Mouse (Mus musculus) heart, embryonic 12.5 days (tissue): Measurements from ENCODE around the gene Zfp655. TPM values are rescaled to one million over a fixed set of nuclear protein-coding genes. Genes with fewer than 3 reads are reported as not detected.
"Not testable (repeated sequence)": the region's sequence is repeated elsewhere in the genome, so short reads cannot be mapped to it uniquely, and the experiment has no call there.

Experiments
- ATAC-seq: fragments of 200-750 bp; cut with Nextera tagmentation; 2 replicates; pipeline ENCODE4 v1.8.0; 2017; ENCODE audit warnings: moderate TSS enrichment, moderate library complexity; ENCODE audit not compliant: insufficient number of reproducible peaks, low FRiP score
- H3K27ac ChIP-seq: fragments of 300-500 bp; sonication (generic); 2 replicates; pipeline ENCODE4 v1.5.1; 2016; ENCODE audit warnings: mild to moderate bottlenecking, moderate library complexity; ENCODE audit not compliant: poor library complexity, severe bottlenecking
- H3K27me3 ChIP-seq: fragments of 300-500 bp; sonication (generic); replicated peaks from 2 replicates; pipeline ENCODE4 v1.6.1; 2016; ENCODE audit warnings: mild to moderate bottlenecking, moderate library complexity
- H3K36me3 ChIP-seq: fragments of 300-500 bp; sonication (generic); 2 replicates; pipeline ENCODE4 v1.6.1; 2016; ENCODE audit warnings: mild to moderate bottlenecking, moderate library complexity
- H3K4me1 ChIP-seq: fragments of 300-500 bp; sonication (generic); replicated peaks from 2 replicates; pipeline ENCODE4 v1.6.1; 2016; ENCODE audit warnings: mild to moderate bottlenecking
- H3K4me2 ChIP-seq: fragments of 300-500 bp; sonication (generic); 2 replicates; pipeline ENCODE4 v1.6.1; 2016; ENCODE audit warnings: mild to moderate bottlenecking, moderate library complexity
- H3K4me3 ChIP-seq: fragments of 300-500 bp; sonication (generic); 2 replicates; pipeline ENCODE4 v1.5.1; 2016; ENCODE audit warnings: mild to moderate bottlenecking
- H3K9ac ChIP-seq: fragments of 300-500 bp; sonication (generic); 2 replicates; pipeline ENCODE4 v1.6.1; 2016; ENCODE audit warnings: mild to moderate bottlenecking, moderate library complexity
- H3K9me3 ChIP-seq: fragments of 300-500 bp; sonication (generic); replicated peaks from 2 replicates; pipeline ENCODE4 v1.6.1; 2016; ENCODE audit warnings: mild to moderate bottlenecking, moderate library complexity
- WGBS: fragments of 180-500 bp; shearing (Covaris S2); methylation state at CpG from one replicate; pipeline ENCODE4 v1.1.7; 2016; 5-methylcytosine and 5-hydroxymethylcytosine counted together
- polyA plus RNA-seq: library from polyadenylated mRNA; unstranded; fragments of >200 nt; fragmentation: Nextera tagmentation; extraction: Ambion mirVana; gene quantifications from 2 replicates; pipeline ENCODE4 v1.2.1, GENCODE M21; 2016

Gene Zfp655
- polyA plus RNA-seq, 1 experiment from 2014 or later = 35.2 TPM

DNA sequence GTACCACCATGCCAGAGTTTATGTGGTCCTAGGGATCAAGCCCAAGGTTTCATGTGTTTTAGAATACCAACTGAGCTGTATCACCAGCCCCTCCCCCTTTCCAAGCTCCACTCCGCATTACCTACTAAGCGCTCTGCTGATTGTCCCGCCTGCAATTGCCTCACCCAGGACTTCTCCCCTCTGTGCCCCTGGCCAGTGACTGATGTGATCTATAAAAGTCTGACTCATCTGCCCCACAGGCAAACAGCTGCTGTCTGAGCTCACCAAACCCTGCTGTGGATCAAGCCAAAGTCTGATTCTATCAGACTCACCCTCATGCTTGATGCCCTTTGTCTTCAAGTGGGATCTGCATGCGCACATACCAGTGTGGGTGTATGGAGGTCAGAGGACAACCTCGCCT, 8.7 kb upstream of the Zfp655 start:
- no peak for ATAC-seq
- no peaks in the 10 kb centered on the region for H3K9me3 ChIP-seq
- H3K4me1 ChIP-seq = no peaks in the 10 kb centered on the region
- peaks cover 46% of the 10 kb centered on the region for H3K36me3 ChIP-seq
- WGBS = 76% methylated on average over 5 of the region's 5 CpGs
- no peaks in the 10 kb centered on the region for H3K27me3 ChIP-seq
- H3K4me3 ChIP-seq = no peak overlapping the region
- no peak overlapping the region for H3K4me2 ChIP-seq
- H3K27ac ChIP-seq = no peak overlapping the region
- no peak overlapping the region for H3K9ac ChIP-seq

DNA sequence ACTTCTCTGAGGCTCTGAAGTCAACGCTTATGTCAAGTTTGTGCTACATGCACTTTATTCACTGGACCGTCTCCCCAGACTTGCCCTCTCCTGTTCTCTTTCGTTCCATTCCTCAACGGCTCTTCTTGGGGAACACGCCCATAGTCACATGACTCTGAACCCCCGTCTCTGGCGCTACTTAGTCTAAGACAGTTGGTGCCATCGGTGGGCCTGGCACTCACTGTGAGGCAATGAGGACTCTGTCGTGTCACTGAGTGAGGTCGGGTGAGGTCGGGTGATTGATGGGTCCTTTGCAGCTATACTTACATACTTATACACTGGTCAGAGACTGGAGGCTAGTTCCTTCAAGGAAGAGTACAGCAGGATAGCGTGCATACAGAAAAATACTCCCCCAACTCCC, 8.1 kb upstream of the Zfp655 start:
- Histone ChIP-seq H3K4me2 (no peak overlapping the region), H3K4me3 (no peak overlapping the region), H3K27me3 (no peaks in the 10 kb centered on the region), H3K9ac (no peak overlapping the region), H3K4me1 (no peaks in the 10 kb centered on the region), H3K27ac (no peak overlapping the region), H3K9me3 (no peaks in the 10 kb centered on the region), H3K36me3 (peaks cover 40% of the 10 kb centered on the region)
- WGBS = 81% methylated on average over 12 of the region's 12 CpGs
- ATAC-seq = no peak

DNA sequence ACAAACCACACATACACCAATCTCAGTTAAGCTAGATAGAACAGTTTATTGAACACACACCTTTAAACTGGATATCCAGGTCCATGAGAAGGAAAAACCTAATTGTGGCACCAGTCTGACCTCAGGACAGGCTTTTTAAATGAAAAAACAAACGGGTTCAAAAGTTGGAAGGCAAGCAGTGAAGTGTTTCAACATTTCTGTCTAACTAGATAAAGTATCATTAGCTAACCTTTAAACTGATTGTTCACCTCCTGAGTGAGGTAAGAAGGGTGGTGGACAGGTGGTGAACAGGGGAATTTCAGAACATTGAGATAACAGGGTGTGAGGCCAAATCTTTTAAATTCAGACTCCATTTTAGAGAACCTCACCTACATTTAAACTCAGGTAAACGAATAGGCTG, 5.1 kb upstream of the Zfp655 start:
- peaks cover 13% of the 10 kb centered on the region for H3K36me3 ChIP-seq
- no peak overlapping the region for H3K9ac ChIP-seq
- H3K9me3 ChIP-seq = no peaks in the 10 kb centered on the region
- no peak overlapping the region for H3K27ac ChIP-seq
- H3K27me3 ChIP-seq = no peaks in the 10 kb centered on the region
- no peak overlapping the region for H3K4me3 ChIP-seq
- H3K4me2 ChIP-seq = no peak overlapping the region
- WGBS = 63% methylated on average over 2 of the region's 2 CpGs
- H3K4me1 ChIP-seq = peaks cover 6% of the 10 kb centered on the region; the same call in 1 of the 2 replicates
- no peak for ATAC-seq

DNA sequence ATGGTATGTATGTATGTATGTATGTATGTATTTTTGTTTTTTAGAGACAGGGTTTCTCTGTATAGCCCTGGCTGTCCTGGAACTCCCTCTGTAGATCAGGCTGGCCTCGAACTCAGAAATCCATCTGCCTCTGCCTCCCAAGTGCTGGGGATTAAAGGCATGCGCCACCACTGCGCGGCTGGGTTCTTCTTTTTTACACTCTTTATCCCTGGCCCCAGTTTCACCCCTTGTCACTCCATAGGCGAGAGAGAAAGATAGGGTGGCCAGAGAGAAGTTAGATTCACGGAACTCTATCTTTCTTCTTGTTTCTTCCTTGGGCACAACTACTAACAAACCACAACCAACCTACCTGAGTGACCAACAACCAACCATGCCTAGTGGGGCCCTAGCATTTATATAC, 2.2 kb upstream of the Zfp655 start:
- H3K9me3 ChIP-seq, H3K4me3 ChIP-seq, H3K9ac ChIP-seq, H3K36me3 ChIP-seq, H3K27me3 ChIP-seq, H3K4me2 ChIP-seq, ATAC-seq, H3K27ac ChIP-seq: not testable (repeated sequence)
- peaks cover 20% of the 10 kb centered on the region for H3K4me1 ChIP-seq
- WGBS = 72% methylated on average over 6 of the region's 6 CpGs

DNA sequence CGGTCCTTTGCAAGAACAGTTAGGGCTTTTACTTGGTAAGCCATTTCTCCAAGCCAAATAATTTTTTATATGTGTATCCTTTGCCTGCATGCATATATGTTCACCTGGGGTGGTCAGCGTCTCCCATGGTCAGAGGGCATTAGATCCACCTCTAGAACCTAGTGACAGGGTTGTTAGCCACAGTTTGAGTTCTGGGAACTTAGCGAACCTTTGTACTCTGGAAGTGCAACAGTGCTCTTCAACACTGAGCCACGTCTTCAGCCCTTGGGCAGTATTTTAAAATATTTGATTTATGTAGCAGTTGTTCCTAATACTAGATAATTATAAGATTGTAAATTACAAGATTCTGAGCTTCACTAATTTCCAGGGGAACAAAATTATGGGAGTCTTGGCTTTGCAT, 874 bp upstream of the Zfp655 start:
- Histone ChIP-seq H3K9ac (no peak overlapping the region), H3K4me3 (peak overlapping the region; percentile 88; the same call in 1 of the 2 replicates), H3K36me3 (peaks cover 23% of the 10 kb centered on the region), H3K4me1 (peaks cover 20% of the 10 kb centered on the region), H3K4me2 (peak overlapping the region; percentile 79), H3K27me3 (no peaks in the 10 kb centered on the region), H3K9me3 (no peaks in the 10 kb centered on the region), H3K27ac (peak overlapping the region; percentile 93; the same call in 1 of the 2 replicates)
- ATAC-seq = no peak
- WGBS = 90% methylated on average over 4 of the region's 4 CpGs

DNA sequence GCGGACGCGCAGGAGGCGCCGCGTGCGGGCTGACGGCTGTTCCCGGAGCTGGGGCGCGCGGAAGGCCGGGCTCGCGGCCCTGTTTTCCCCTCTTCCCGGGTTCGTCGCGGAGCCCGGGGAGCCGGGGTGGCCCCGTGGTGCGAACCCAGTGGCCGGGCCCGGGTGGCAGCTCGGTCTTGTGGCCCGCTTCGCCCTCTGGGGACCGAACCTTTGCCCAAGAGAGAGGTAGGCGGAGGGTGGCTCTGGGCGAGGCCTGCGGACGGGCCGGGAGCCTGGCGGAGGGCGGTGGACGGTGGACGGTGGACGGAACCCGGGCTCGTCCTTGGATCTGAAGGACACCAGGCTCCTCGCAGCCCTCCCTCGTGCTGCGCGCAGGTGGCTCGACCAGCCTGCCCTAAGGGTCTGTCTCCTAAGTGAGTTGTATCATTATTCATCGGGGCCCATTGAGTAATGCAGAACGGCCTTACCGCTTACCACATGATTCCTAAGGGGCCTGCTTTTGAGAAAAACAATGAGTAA, 437 bp downstream of the Zfp655 start:
- peak overlapping the region; percentile 88 for H3K4me3 ChIP-seq
- peak; percentile 72 for ATAC-seq
- peaks cover 20% of the 10 kb centered on the region for H3K4me1 ChIP-seq
- H3K27ac ChIP-seq = peak overlapping the region; percentile 93
- peak overlapping the region; percentile 95 for H3K9ac ChIP-seq
- peaks cover 34% of the 10 kb centered on the region for H3K36me3 ChIP-seq
- no peaks in the 10 kb centered on the region for H3K9me3 ChIP-seq
- under 1% methylated on average over 46 of the region's 49 CpGs for WGBS
- H3K27me3 ChIP-seq = no peaks in the 10 kb centered on the region
- H3K4me2 ChIP-seq = peak overlapping the region; percentile 79

DNA sequence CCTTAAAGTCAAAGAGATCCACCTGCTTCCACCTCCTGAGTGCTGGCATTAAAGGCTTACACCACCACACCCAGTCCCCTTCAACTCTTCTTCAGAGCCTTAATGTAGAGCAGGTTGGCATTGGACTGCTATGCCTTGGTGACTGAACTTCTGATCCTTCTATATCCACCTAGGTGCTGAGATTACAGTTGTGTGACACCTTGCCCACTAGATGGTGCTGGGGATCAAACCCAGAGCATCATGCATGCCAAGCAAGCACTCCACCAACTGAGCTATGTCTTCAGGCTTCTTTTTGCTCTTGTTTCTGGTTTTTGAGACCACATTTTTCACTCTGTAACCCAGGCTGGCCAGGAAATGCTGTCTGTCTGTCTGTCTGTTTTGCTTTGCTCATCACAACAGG, 3.1 kb downstream of the Zfp655 start:
- Histone ChIP-seq H3K36me3 (peaks cover 57% of the 10 kb centered on the region), H3K4me3 (no peak overlapping the region), H3K9ac (no peak overlapping the region), H3K27ac (no peak overlapping the region), H3K9me3 (no peaks in the 10 kb centered on the region), H3K4me1 (peaks cover 20% of the 10 kb centered on the region), H3K4me2 (no peak overlapping the region), H3K27me3 (no peaks in the 10 kb centered on the region)
- ATAC-seq = no peak

DNA sequence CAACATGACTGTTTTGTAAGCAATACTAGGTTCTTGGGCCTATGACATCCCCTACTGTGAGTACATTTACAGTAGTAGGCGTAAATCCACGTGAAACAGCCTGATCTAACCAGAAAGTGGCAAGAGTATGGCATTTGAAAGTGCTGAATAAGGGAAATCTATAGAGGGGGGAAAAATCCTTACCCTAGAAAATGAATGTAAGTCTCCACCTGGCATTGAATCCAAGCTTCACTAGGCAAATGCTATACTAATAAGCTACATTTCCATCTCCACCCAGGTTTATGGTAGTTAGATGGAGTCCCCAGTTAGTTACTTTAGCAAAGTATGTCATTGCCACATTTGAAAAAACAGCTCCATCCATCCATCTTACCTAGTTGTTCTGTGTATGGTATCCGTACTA, 18.0 kb downstream of the Zfp655 start:
- no peaks in the 10 kb centered on the region for H3K27me3 ChIP-seq
- WGBS = 97% methylated on average over 3 of the region's 3 CpGs
- H3K4me3 ChIP-seq = no peak overlapping the region
- H3K9ac ChIP-seq = no peak overlapping the region
- no peak overlapping the region for H3K4me2 ChIP-seq
- no peaks in the 10 kb centered on the region for H3K4me1 ChIP-seq
- H3K27ac ChIP-seq = no peak overlapping the region
- peaks cover 77% of the 10 kb centered on the region for H3K36me3 ChIP-seq
- H3K9me3 ChIP-seq = peaks cover 7% of the 10 kb centered on the region; the same call in 1 of the 2 replicates
- ATAC-seq = no peak

DNA sequence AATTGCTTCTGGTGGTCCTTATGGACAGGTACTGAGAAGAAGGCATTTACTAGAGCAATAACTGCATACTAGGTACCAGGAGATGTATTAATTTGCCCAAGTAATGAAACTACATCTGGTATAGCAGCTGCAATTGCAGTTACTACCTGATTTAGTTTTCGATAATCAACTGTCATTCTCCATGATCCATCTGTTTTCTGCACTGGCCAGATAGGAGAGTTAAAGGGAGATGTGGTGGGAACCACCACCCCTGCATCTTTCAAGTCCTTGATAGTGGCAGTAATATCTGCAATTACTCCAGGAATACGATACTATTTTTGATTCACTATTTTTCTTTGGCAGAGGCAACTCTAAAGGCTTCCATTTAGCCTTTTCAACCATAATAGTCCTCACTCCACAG, 42.1 kb downstream of the Zfp655 start:
- not testable (repeated sequence) for ATAC-seq

DNA sequence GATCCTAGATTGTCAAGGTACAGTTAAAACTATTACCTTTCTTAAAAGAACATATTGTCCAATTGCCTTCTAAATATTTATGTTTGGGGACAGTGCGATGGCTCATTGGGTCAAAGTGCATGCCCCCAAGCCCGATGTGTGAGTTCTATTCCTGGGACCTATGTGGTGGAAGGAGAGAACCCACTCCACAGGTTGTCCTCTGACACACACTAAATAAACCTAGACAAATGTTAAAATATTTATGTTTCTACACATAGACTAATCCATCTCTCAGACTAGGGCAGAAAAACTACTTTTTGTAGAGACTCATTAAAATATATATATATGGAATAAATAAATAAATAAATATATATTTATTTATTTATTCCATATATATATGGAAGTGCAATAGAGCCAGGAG, 48.4 kb downstream of the Zfp655 start:
- peaks cover 23% of the 10 kb centered on the region for H3K36me3 ChIP-seq
- no peak overlapping the region for H3K9ac ChIP-seq
- no peaks in the 10 kb centered on the region for H3K27me3 ChIP-seq
- H3K27ac ChIP-seq = no peak overlapping the region
- peak overlapping the region; percentile 77 for H3K4me3 ChIP-seq
- WGBS = 93% methylated on average over 2 of the region's 2 CpGs
- H3K9me3 ChIP-seq = no peaks in the 10 kb centered on the region
- peaks cover 10% of the 10 kb centered on the region; the same call in 1 of the 2 replicates for H3K4me1 ChIP-seq
- no peak for ATAC-seq
- H3K4me2 ChIP-seq = no peak overlapping the region; the same call in 1 of the 2 replicates

More for the DNA sequence above, 42.1 kb downstream of the Zfp655 start:
- WGBS = 87% methylated on average over 2 of the region's 2 CpGs
- H3K36me3 ChIP-seq, H3K4me2 ChIP-seq, H3K9ac ChIP-seq, H3K27me3 ChIP-seq, H3K9me3 ChIP-seq, H3K4me1 ChIP-seq, H3K27ac ChIP-seq, H3K4me3 ChIP-seq: not testable (repeated sequence)

DNA sequence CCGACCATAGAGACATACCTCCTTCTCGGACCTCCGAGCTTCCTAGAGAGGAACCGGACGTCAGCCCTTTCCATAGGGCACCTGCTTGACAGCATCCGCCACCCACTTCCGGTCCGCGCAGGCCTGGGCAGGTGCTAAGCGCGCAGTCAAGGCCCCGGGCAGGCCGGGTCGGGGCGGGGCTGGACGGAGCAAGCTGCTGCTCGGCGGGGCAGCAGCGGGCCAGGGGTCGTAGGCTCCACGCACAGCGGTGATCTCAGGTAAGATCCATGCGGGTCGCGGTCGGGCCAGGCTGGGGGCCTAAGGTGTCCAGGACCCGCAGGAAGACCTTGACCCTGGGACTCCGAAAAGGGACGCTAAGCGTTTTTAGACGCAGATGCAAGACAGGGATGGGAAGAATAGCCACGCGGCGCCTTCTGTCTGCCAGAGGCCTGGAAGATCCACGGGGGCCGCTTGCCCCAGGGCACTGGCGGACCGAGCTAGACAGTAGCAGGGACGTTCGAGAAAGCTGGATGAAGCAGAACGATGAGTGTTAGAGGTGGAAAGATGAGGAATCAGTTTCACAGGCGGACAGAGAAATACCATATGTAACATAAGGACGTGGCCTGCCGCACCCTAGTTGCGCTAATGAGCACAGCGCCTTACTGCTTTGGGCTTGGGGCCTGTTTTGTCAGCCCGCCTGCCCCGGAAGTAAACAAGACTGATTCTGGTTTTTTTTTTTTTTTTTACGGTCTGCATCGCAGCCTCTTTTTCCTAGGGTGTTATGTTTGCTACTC, 49.0 kb downstream of the Zfp655 start, which contains the start of gene Zscan25:
Gene Zscan25, plus strand, starts transcription at position 130 of the 773 bp plus-strand sequence.
- Histone ChIP-seq H3K4me3 (peak within 1 kb of the TSS; percentile 77), H3K9me3 (no peaks in the 10 kb centered on the region), H3K36me3 (peaks cover 29% of the 10 kb centered on the region), H3K9ac (peak within 1 kb of the TSS; percentile 95), H3K4me1 (peaks cover 10% of the 10 kb centered on the region; the same call in 1 of the 2 replicates), H3K27me3 (no peaks in the 10 kb centered on the region), H3K4me2 (peak within 1 kb of the TSS; percentile 96), H3K27ac (peak within 1 kb of the TSS; percentile 82)
- ATAC-seq = peak; percentile 100
- under 1% methylated on average over 50 of the region's 50 CpGs for WGBS
